Mouse (Mus musculus) heart, adult 10 weeks (tissue): Measurements from ENCODE around the gene Bmx. TPM values are rescaled to one million over a fixed set of nuclear protein-coding genes. Genes with fewer than 3 reads are reported as not detected.

Source experiments
- polyA plus RNA-seq: library from polyadenylated mRNA; stranded (reverse); fragments of 350-450 nt; fragmentation: Illumina TruSeq; extraction: RNeasy Lipid Tissue Mini Kit (QIAGEN cat#74804); gene quantifications from one replicate; pipeline ENCODE4 v1.2.3, GENCODE M21; 2014; ENCODE audit warnings: low read depth, low replicate concordance

Bmx gene
- 3.5 TPM for polyA plus RNA-seq

DNA sequence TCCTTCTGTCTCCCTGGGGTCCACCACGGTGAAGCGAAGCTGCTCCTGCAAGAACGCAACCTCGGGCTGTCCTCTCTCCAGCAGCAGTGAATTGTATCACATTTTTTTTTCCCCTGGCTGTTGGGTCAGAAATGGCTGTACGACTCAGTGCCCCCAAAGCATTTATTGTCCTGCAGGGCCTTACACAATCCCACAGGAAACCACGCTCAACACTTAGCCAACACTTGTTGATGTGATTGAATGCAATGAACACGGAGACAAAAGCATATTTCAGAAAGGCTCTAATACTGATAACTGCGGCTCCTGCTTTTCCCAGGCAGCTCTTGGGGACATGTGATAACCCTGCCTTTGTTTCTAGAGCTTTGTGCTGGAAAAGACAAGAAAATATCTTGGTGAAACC is at the start of gene Bmx:
Bmx (minus strand) TSS at position 137 of the 400 bp plus-strand sequence.

DNA sequence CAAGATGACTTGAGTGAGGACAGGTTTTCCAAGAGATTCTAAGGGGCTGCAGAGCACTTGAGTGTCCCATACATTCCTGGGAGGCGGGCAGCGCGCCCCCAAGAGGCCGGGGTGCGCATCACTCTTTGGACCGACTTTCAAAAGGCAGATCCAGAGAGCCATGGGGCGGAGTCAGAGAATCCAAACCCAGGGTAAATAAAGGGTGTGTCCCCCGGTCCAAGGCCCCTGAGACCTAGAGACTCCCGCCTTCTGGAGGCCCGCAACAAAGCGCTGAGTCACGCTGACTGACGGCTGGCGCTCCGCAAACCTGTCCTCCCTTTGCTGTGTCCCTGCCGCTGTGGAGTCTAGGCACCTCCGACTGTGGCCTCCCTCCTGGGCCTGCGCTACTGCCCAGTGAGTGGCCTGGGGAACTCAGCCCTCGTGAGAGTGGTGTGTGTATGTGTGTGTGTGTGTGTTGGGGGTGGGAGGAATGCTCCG is 11.3 kb upstream of the Bmx start, which contains the start of gene Pir:
Pir (plus strand) TSS at position 87 of the 477 bp plus-strand sequence.

Other genes with a start within 250 kb of the Bmx start
- 1.4 TPM for gene Car5b, start 230.2 kb downstream of the Bmx start, polyA plus RNA-seq
- gene Siah1b, start 181.7 kb downstream of the Bmx start, polyA plus RNA-seq = 4.6 TPM
- not detected for gene Cltrn, start 169.4 kb downstream of the Bmx start, polyA plus RNA-seq
- 1.7 TPM for gene Ace2, start 118.9 kb downstream of the Bmx start, polyA plus RNA-seq
- gene Pir, start 11.2 kb upstream of the Bmx start, polyA plus RNA-seq = 11.8 TPM
- gene Vegfd, start 115.2 kb upstream of the Bmx start, polyA plus RNA-seq = 2.7 TPM
- gene Piga, start 161.6 kb upstream of the Bmx start, polyA plus RNA-seq = 3.6 TPM
- 269 TPM for gene Asb11, start 178.8 kb upstream of the Bmx start, polyA plus RNA-seq
- not detected for gene Asb9, start 248.1 kb upstream of the Bmx start, polyA plus RNA-seq